In the genomic region with DNA sequence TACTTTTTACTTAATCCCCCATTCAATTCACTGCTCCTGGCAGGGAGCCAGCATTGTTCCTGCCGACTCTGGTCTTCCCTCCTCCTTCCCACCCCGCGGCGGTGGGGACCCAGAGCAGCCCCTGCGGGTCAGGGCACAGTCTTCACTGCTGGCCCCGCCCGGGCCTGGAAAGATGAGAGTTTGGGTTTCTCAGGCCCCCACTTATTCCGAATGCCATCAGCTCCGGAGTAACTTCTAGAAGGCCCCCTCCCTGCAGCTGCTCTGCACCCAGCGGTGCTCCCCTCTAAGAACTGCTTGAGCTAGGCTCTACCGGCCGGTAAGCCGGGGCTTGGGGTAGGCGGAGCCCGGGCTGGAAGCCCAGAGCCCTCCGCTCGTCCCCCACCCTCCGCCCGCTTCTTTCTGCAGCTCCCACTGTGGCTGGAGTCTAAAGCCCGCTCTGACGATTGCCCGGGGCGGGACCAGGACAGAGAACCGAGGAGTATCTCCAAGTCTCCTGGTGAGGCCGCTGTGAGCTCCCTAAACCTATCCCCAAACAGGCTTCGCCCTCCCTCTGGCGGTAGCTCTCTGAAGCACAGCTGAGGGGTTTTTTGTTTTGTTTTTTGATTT, we compare ENCODE assay signal across 8 mouse cellular contexts. TPM values are rescaled to one million over a fixed set of nuclear protein-coding genes. Genes with fewer than 3 reads are reported as not detected.
DNase-seq lines count a peak whose midpoint lies in the region; ATAC-seq and TF ChIP-seq lines count a peak whose summit lies in the region.

No protein-coding gene starts in this region.

- H3K27ac ChIP-seq in embryonic facial prominence, embryonic 13.5 days = peak overlapping the region; percentile 99
- H3K27ac ChIP-seq in heart, adult 2 months = peak overlapping the region; percentile 70
- peak overlapping the region; percentile 98 for H3K27ac ChIP-seq in limb, embryonic 12.5 days
- peak overlapping the region; percentile 87 for H3K27ac ChIP-seq in midbrain, embryonic 15.5 days

- peak overlapping the region; percentile 77 for H3K9ac ChIP-seq in embryonic facial prominence, embryonic 13.5 days
- peak overlapping the region; percentile 73 for H3K9ac ChIP-seq in heart, adult 2 months (ENCODE audit: low read depth, low read length)
- H3K9ac ChIP-seq in limb, embryonic 12.5 days (replicated peaks) = peak overlapping the region; percentile 59
- H3K9ac ChIP-seq in midbrain, embryonic 15.5 days = peak overlapping the region; percentile 56

- intact Hi-C loops in heart, adult 2 months (cut with DNase I) = loop anchor here (1.0 kb wide), 1 partner anchor 25 kb away; no protein-coding TSS in a partner anchor

- TF ChIP-seq EP300 in heart, adult 2 months (IDR thresholded peaks at IDR 0.05; ENCODE audit: insufficient read depth, low read depth, low read length) = peak; percentile 69; the same call in 1 of the 2 replicates

- peak overlapping the region; percentile 69 for H3K4me2 ChIP-seq in embryonic facial prominence, embryonic 13.5 days
- peak overlapping the region; percentile 57 for H3K4me2 ChIP-seq in limb, embryonic 12.5 days
- peak overlapping the region; percentile 78 for H3K4me2 ChIP-seq in midbrain, embryonic 15.5 days

- peak; percentile 94 for ATAC-seq in embryonic facial prominence, embryonic 13.5 days (ENCODE audit: insufficient number of reproducible peaks, insufficient read depth, low FRiP score, low TSS enrichment, low read depth)
- peak; percentile 97 for ATAC-seq in limb, embryonic 12.5 days (ENCODE audit: insufficient number of reproducible peaks, insufficient read depth, low FRiP score, low TSS enrichment, low read depth)
- peak; percentile 97 for ATAC-seq in midbrain, embryonic 15.5 days (replicated peaks)

- peak; percentile 31; the same call in 1 of the 2 replicates for TF ChIP-seq POLR2A in heart, adult 2 months (IDR thresholded peaks at IDR 0.05; ENCODE audit: insufficient read depth, low read depth, low read length)

- no peaks in the 10 kb centered on the region for H3K36me3 ChIP-seq in embryonic facial prominence, embryonic 13.5 days
- H3K36me3 ChIP-seq in heart, adult 2 months (ENCODE audit: control insufficient read depth, insufficient read depth, low read length) = no peaks in the 10 kb centered on the region
- no peaks in the 10 kb centered on the region for H3K36me3 ChIP-seq in limb, embryonic 12.5 days
- H3K36me3 ChIP-seq in midbrain, embryonic 15.5 days (replicated peaks) = no peaks in the 10 kb centered on the region

- no peaks in the 10 kb centered on the region for H3K9me3 ChIP-seq in embryonic facial prominence, embryonic 13.5 days
- no peaks in the 10 kb centered on the region for H3K9me3 ChIP-seq in limb, embryonic 12.5 days
- H3K9me3 ChIP-seq in midbrain, embryonic 15.5 days = no peaks in the 10 kb centered on the region

- TF ChIP-seq CTCF in heart, adult 2 months (IDR thresholded peaks at IDR 0.05) = peak; percentile 82

- peak overlapping the region; percentile 44 for H3K4me3 ChIP-seq in embryonic facial prominence, embryonic 13.5 days
- peak overlapping the region; percentile 60 for H3K4me3 ChIP-seq in heart, adult 2 months
- H3K4me3 ChIP-seq in limb, embryonic 12.5 days (replicated peaks) = peak overlapping the region; percentile 38
- peak overlapping the region; percentile 46 for H3K4me3 ChIP-seq in midbrain, embryonic 15.5 days

- H3K27me3 ChIP-seq in embryonic facial prominence, embryonic 13.5 days = no peaks in the 10 kb centered on the region
- no peaks in the 10 kb centered on the region for H3K27me3 ChIP-seq in heart, adult 2 months (ENCODE audit: control insufficient read depth, insufficient read depth, low read length)
- H3K27me3 ChIP-seq in limb, embryonic 12.5 days = 0 out of 2 replicates have a peak, but pooled peaks cover 2% of the 10 kb centered on the region
- H3K27me3 ChIP-seq in midbrain, embryonic 15.5 days (replicated peaks) = no peaks in the 10 kb centered on the region

- no peaks in the 10 kb centered on the region for H3K79me2 ChIP-seq in heart, adult 2 months (replicated peaks; ENCODE audit: control insufficient read depth, insufficient read depth, low read length)

- WGBS in embryonic facial prominence, embryonic 13.5 days = under 1% methylated on average over 27 of the region's 27 CpGs
- 1% methylated on average over 27 of the region's 27 CpGs for WGBS in heart, adult 2 months
- WGBS in limb, embryonic 12.5 days = under 1% methylated on average over 27 of the region's 27 CpGs
- under 1% methylated on average over 27 of the region's 27 CpGs for WGBS in midbrain, embryonic 15.5 days

- peak; percentile 97 for DNase-seq in 3T3-L1 (ENCODE audit: low read depth, low spot score)
- peak; percentile 90 to 93 for DNase-seq in adrenal gland, postnatal 36 days
- peak; percentile 88 to 91 for DNase-seq in heart, adult 2 months
- DNase-seq in kidney, adult 8-10 months = peak; percentile 83 to 87
- DNase-seq in spleen, adult 18-20 months = peak; percentile 33 to 56

- peaks cover 35% of the 10 kb centered on the region for H3K4me1 ChIP-seq in embryonic facial prominence, embryonic 13.5 days
- no peaks in the 10 kb centered on the region for H3K4me1 ChIP-seq in heart, adult 2 months (ENCODE audit: control insufficient read depth, insufficient read depth, low read length)
- H3K4me1 ChIP-seq in limb, embryonic 12.5 days (replicated peaks) = peaks cover 27% of the 10 kb centered on the region
- peaks cover 14% of the 10 kb centered on the region for H3K4me1 ChIP-seq in midbrain, embryonic 15.5 days

RNA-seq across cellular contexts. Expression of gene Nes, which starts 10.2 kb away (rescaled TPM):
- 10 to 100 TPM in 1 of 2 experiments, 1 to 10 TPM in 1; 8.8 to 13.3 TPM for total RNA-seq in adrenal gland, postnatal 36 days (2021)
- polyA plus RNA-seq in embryonic facial prominence, embryonic 13.5 days (2015; fragmentation: Nextera tagmentation; extraction: Ambion mirVana) = 13.8 and 17.7 TPM in 2 replicates
- total RNA-seq in heart, adult 2 months (2021) = 10 to 100 TPM; 14.7 to 22.8 TPM
- 6.2 and 10.0 TPM in 2 replicates for polyA plus RNA-seq in heart, adult 2 months (2012; rRNA removed)
- 29.4 and 32.5 TPM in 2 replicates for polyA plus RNA-seq in limb, embryonic 12.5 days (2016; fragmentation: Nextera tagmentation; extraction: Ambion mirVana)
- 33.0 and 40.7 TPM in 2 replicates for polyA plus RNA-seq in midbrain, embryonic 15.5 days (2015; fragmentation: Nextera tagmentation; extraction: Ambion mirVana)

RNA-seq across cellular contexts. Expression of gene Crabp2, which starts 12.2 kb away (rescaled TPM):
- total RNA-seq in adrenal gland, postnatal 36 days (2021) = under 1 TPM in 1 of 2 experiments, not detected in 1; 0.33 TPM
- polyA plus RNA-seq in embryonic facial prominence, embryonic 13.5 days (2015; fragmentation: Nextera tagmentation; extraction: Ambion mirVana) = 345 and 370 TPM in 2 replicates
- total RNA-seq in heart, adult 2 months (2021) = under 1 TPM in 1 of 2 experiments, not detected in 1; 0.25 TPM
- polyA plus RNA-seq in heart, adult 2 months (2012; rRNA removed) = not detected in 2 replicates
- 614 and 667 TPM in 2 replicates for polyA plus RNA-seq in limb, embryonic 12.5 days (2016; fragmentation: Nextera tagmentation; extraction: Ambion mirVana)
- 44.8 and 52.1 TPM in 2 replicates for polyA plus RNA-seq in midbrain, embryonic 15.5 days (2015; fragmentation: Nextera tagmentation; extraction: Ambion mirVana)

RNA-seq across cellular contexts. Expression of gene Rrnad1, which starts 30.2 kb away (rescaled TPM):
- total RNA-seq in adrenal gland, postnatal 36 days (2021) = 10 to 100 TPM; 14.3 to 16.1 TPM
- 21.1 and 25.2 TPM in 2 replicates for polyA plus RNA-seq in embryonic facial prominence, embryonic 13.5 days (2015; fragmentation: Nextera tagmentation; extraction: Ambion mirVana)
- 1 to 10 TPM; 4.7 to 5.5 TPM for total RNA-seq in heart, adult 2 months (2021)
- 17.2 and 18.7 TPM in 2 replicates for polyA plus RNA-seq in heart, adult 2 months (2012; rRNA removed)
- polyA plus RNA-seq in limb, embryonic 12.5 days (2016; fragmentation: Nextera tagmentation; extraction: Ambion mirVana) = 22.4 and 26.5 TPM in 2 replicates
- 23.0 and 23.2 TPM in 2 replicates for polyA plus RNA-seq in midbrain, embryonic 15.5 days (2015; fragmentation: Nextera tagmentation; extraction: Ambion mirVana)

RNA-seq across cellular contexts. Expression of gene Isg20l2, which starts 30.6 kb away (rescaled TPM):
- 10 to 100 TPM; 20.7 to 22.0 TPM for total RNA-seq in adrenal gland, postnatal 36 days (2021)
- polyA plus RNA-seq in embryonic facial prominence, embryonic 13.5 days (2015; fragmentation: Nextera tagmentation; extraction: Ambion mirVana) = 69.0 and 74.3 TPM in 2 replicates
- 10 to 100 TPM; 10.6 to 10.9 TPM for total RNA-seq in heart, adult 2 months (2021)
- polyA plus RNA-seq in heart, adult 2 months (2012; rRNA removed) = 6.2 and 10.8 TPM in 2 replicates
- 83.2 and 86.4 TPM in 2 replicates for polyA plus RNA-seq in limb, embryonic 12.5 days (2016; fragmentation: Nextera tagmentation; extraction: Ambion mirVana)
- 30.5 and 34.9 TPM in 2 replicates for polyA plus RNA-seq in midbrain, embryonic 15.5 days (2015; fragmentation: Nextera tagmentation; extraction: Ambion mirVana)

RNA-seq across cellular contexts. Expression of gene Bcan, which starts 39.3 kb away (rescaled TPM):
- total RNA-seq in adrenal gland, postnatal 36 days (2021) = 10 to 100 TPM; 45.9 to 47.8 TPM
- 0.39 and 0.53 TPM in 2 replicates for polyA plus RNA-seq in embryonic facial prominence, embryonic 13.5 days (2015; fragmentation: Nextera tagmentation; extraction: Ambion mirVana)
- under 1 TPM in 1 of 2 experiments, not detected in 1; 0.09 TPM for total RNA-seq in heart, adult 2 months (2021)
- polyA plus RNA-seq in heart, adult 2 months (2012; rRNA removed) = 0.32 and 0.55 TPM in 2 replicates
- 0.13 and 0.65 TPM in 2 replicates for polyA plus RNA-seq in limb, embryonic 12.5 days (2016; fragmentation: Nextera tagmentation; extraction: Ambion mirVana)
- 53.4 and 62.8 TPM in 2 replicates for polyA plus RNA-seq in midbrain, embryonic 15.5 days (2015; fragmentation: Nextera tagmentation; extraction: Ambion mirVana)

Comparison
In these comparisons a context has a peak if more than half of its experiments do, and no peak if none do; other contexts are left out.
1. Peak in every context shown above with its lines: DNase-seq, ATAC-seq, H3K4me3 ChIP-seq and H3K27ac ChIP-seq.
2. DNase-seq: peak in every context shown above with its lines; median percentile 97 in 3T3-L1; 92 in adrenal gland, postnatal 36 days; 90 in heart, adult 2 months; 85 in kidney, adult 8-10 months; 44 in spleen, adult 18-20 months.
3. RNA of gene Crabp2, which starts 12.2 kb away (polyA plus RNA-seq): 614 to 667 TPM in limb, embryonic 12.5 days, 345 to 370 TPM in embryonic facial prominence, embryonic 13.5 days and 44.8 to 52.1 TPM in midbrain, embryonic 15.5 days; not detected in heart, adult 2 months; every median in the first group is over 10 times any median in the second.